ENCODE assay signal across 9 mouse cellular contexts in genomic region chr6:124746296-124746605, GRCm38 (mm10). TPM values are rescaled to one million over a fixed set of nuclear protein-coding genes. Genes with fewer than 3 reads are reported as not detected.
DNase-seq lines count a peak whose midpoint lies in the region; ATAC-seq and TF ChIP-seq lines count a peak whose summit lies in the region.
"Had no signal": no experiment of that assay in that cellular context is flagged by ENCODE, and none has a peak within 500 bp of the region (broad histone marks: within the 10 kb centered on the region; RNA-seq: fewer than 3 reads in every experiment).

No protein-coding gene starts in this region.

- H3K9me3 ChIP-seq in heart, embryonic 14.5 days (ENCODE audit: control insufficient read depth, low read length), result no peaks in the 10 kb centered on the region
- H3K9me3 ChIP-seq in ES-E14 (ENCODE audit: control insufficient read depth, insufficient read depth, low read depth, low read length), result no peaks in the 10 kb centered on the region
- H3K9me3 ChIP-seq in forebrain, embryonic 15.5 days, result no peaks in the 10 kb centered on the region
- no peaks in the 10 kb centered on the region for H3K9me3 ChIP-seq in liver, embryonic 15.5 days (replicated peaks)

- no peaks in the 10 kb centered on the region for H3K27me3 ChIP-seq in heart, embryonic 14.5 days (ENCODE audit: control insufficient read depth, insufficient read depth, low read length)
- no peaks in the 10 kb centered on the region for H3K27me3 ChIP-seq in forebrain, embryonic 15.5 days
- H3K27me3 ChIP-seq in liver, embryonic 15.5 days, result no peaks in the 10 kb centered on the region; the same call in 1 of the 2 replicates

- H3K4me2 ChIP-seq in heart, embryonic 14.5 days (ENCODE audit: low read length), result peak overlapping the region; percentile 98
- H3K4me2 ChIP-seq in forebrain, embryonic 15.5 days (replicated peaks), result peak overlapping the region; percentile 97
- peak overlapping the region; percentile 100 for H3K4me2 ChIP-seq in liver, embryonic 15.5 days

- H3K9ac ChIP-seq in heart, embryonic 14.5 days (ENCODE audit: low read length), result peak overlapping the region; percentile 93
- peak overlapping the region; percentile 87 for H3K9ac ChIP-seq in ES-E14 (ENCODE audit: insufficient read depth, low read depth, low read length, poor library complexity, severe bottlenecking)
- H3K9ac ChIP-seq in forebrain, embryonic 15.5 days (replicated peaks), result peak overlapping the region; percentile 85
- peak overlapping the region; percentile 92 for H3K9ac ChIP-seq in liver, embryonic 15.5 days

- intact Hi-C loops in heart, postnatal 25 days (cut with DNase I), result no loop called here
- intact Hi-C loops in left cerebral cortex, postnatal 36 days (cut with DNase I), result no loop called here

- peaks cover 66% of the 10 kb centered on the region for H3K36me3 ChIP-seq in heart, embryonic 14.5 days (ENCODE audit: control insufficient read depth, insufficient read depth, low read length)
- peaks cover 13% of the 10 kb centered on the region; the same call in 1 of the 2 replicates for H3K36me3 ChIP-seq in ES-E14 (ENCODE audit: control insufficient read depth, insufficient read depth, low read length, poor library complexity, severe bottlenecking)
- H3K36me3 ChIP-seq in forebrain, embryonic 15.5 days, result peaks cover 40% of the 10 kb centered on the region
- no peaks in the 10 kb centered on the region for H3K36me3 ChIP-seq in liver, embryonic 15.5 days (replicated peaks)

- H3K4me1 ChIP-seq in heart, embryonic 14.5 days (ENCODE audit: control insufficient read depth in 2 of 2, insufficient read depth in 2 of 2, low read length in 2 of 2), result peaks cover 9 to 22% of the 10 kb centered on the region in 2 experiments
- H3K4me1 ChIP-seq in ES-E14 (ENCODE audit: control insufficient read depth in 2 of 2, insufficient read depth in 2 of 2, low read length in 2 of 2, poor library complexity in 1 of 2), result peaks cover 0 to 18% of the 10 kb centered on the region in 2 experiments; a peak in 1 of 4 replicates
- H3K4me1 ChIP-seq in forebrain, embryonic 15.5 days, result peaks cover 29% of the 10 kb centered on the region
- peaks cover 28% of the 10 kb centered on the region for H3K4me1 ChIP-seq in liver, embryonic 15.5 days (replicated peaks)

- peak overlapping the region in 1 of 2 experiments; percentile 83; a peak in 2 of 4 replicates for H3K27ac ChIP-seq in heart, embryonic 14.5 days (replicated peaks in 1 of 2; ENCODE audit: control insufficient read depth in 1 of 2, insufficient read depth in 1 of 2, low read depth in 2 of 2, low read length in 2 of 2)
- no peak overlapping the region for H3K27ac ChIP-seq in ES-E14 (ENCODE audit: insufficient read depth, low read depth, low read length, poor library complexity, severe bottlenecking)
- peak overlapping the region; percentile 91 for H3K27ac ChIP-seq in forebrain, embryonic 15.5 days (replicated peaks)
- peak overlapping the region; percentile 87 for H3K27ac ChIP-seq in liver, embryonic 15.5 days (replicated peaks)

- no peak for DNase-seq in heart, postnatal 25 days (ENCODE audit: low spot score)
- no peak for DNase-seq in ES-E14 (ENCODE audit: low read depth, low spot score)
- DNase-seq in adrenal gland, postnatal 14 days, result no peak
- DNase-seq in right cerebral cortex, postnatal 10 days (ENCODE audit: low spot score in 2 of 2), result no peak
- DNase-seq in left cerebral cortex, postnatal 36 days (ENCODE audit: low spot score in 2 of 2), result no peak

- peak overlapping the region; percentile 42 to 58 for H3K4me3 ChIP-seq in heart, embryonic 14.5 days (ENCODE audit: control insufficient read depth in 1 of 2, insufficient read depth in 1 of 2, low read depth in 1 of 2, low read length in 2 of 2)
- H3K4me3 ChIP-seq in ES-E14 (ENCODE audit: insufficient read depth in 1 of 2, low read depth in 1 of 2, low read length in 2 of 2, poor library complexity in 1 of 2, severe bottlenecking in 1 of 2), result peak overlapping the region; percentile 72 to 76
- peak overlapping the region; percentile 57 for H3K4me3 ChIP-seq in forebrain, embryonic 15.5 days
- H3K4me3 ChIP-seq in liver, embryonic 15.5 days (replicated peaks), result peak overlapping the region; percentile 71

- 24% methylated on average over 8 of the region's 8 CpGs for WGBS in heart, embryonic 14.5 days
- WGBS in forebrain, embryonic 15.5 days, result 18% methylated on average over 8 of the region's 8 CpGs
- 24% methylated on average over 8 of the region's 8 CpGs for WGBS in liver, embryonic 15.5 days (ENCODE audit: insufficient replicate concordance)

- in situ Hi-C loops in ES-E14 (cut with MboI; ENCODE audit: low sequenced_read_pairs in 2 of 2, unreplicated experiment in 2 of 2), result no loop called here

- ATAC-seq in heart, embryonic 14.5 days (ENCODE audit: insufficient number of reproducible peaks, insufficient read depth, low FRiP score, low read depth), result no peak
- ATAC-seq in forebrain, embryonic 15.5 days (replicated peaks), result peak; percentile 4; the same call in 1 of the 2 replicates
- ATAC-seq in liver, embryonic 15.5 days (ENCODE audit: insufficient read depth), result no peak

TF ChIP-seq in ES-E14, 5 proteins besides CTCF, POLR2A, EP300 and RAD21:
- TF ChIP-seq HCFC1 (IDR thresholded peaks at IDR 0.05; ENCODE audit: borderline replicate concordance, insufficient read depth, low read length) (no peak), MAFK (IDR thresholded peaks at IDR 0.05; ENCODE audit: insufficient read depth, low read depth, low read length) (no peak), ZNF384 (IDR thresholded peaks at IDR 0.05; ENCODE audit: low read depth, low read length) (no peak), CHD2 (IDR thresholded peaks at IDR 0.05; ENCODE audit: low read depth, low read length) (no peak), ZC3H11A (IDR thresholded peaks at IDR 0.05; ENCODE audit: borderline replicate concordance, low read depth, low read length) (no peak)

RNA-seq across cellular contexts. Expression of gene Grcc10, which starts 5.1 kb away (rescaled TPM):
- 449 and 503 TPM in 2 replicates for polyA plus RNA-seq in heart, embryonic 14.5 days (2014; fragmentation: Nextera tagmentation; extraction: Ambion mirVana)
- total RNA-seq in heart, postnatal 25 days (2021), result 100 to 1,000 TPM; 274 to 277 TPM
- 108 and 128 TPM in 2 replicates for total RNA-seq in ES-E14 (2012; rRNA removed)
- 652 and 676 TPM in 2 replicates for polyA plus RNA-seq in forebrain, embryonic 15.5 days (2015; fragmentation: Nextera tagmentation; extraction: Ambion mirVana)
- polyA plus RNA-seq in liver, embryonic 15.5 days (2015; fragmentation: Nextera tagmentation; extraction: Ambion mirVana), result 75.9 and 76.4 TPM in 2 replicates
- total RNA-seq in adrenal gland, postnatal 14 days (2021), result 338 and 346 TPM in 2 replicates
- total RNA-seq in left cerebral cortex, postnatal 36 days (2021), result 100 to 1,000 TPM; 285 to 313 TPM

RNA-seq across cellular contexts. Expression of gene Ptpn6, which starts 7.7 kb away (rescaled TPM):
- polyA plus RNA-seq in heart, embryonic 14.5 days (2014; fragmentation: Nextera tagmentation; extraction: Ambion mirVana), result 4.9 and 8.6 TPM in 2 replicates
- total RNA-seq in heart, postnatal 25 days (2021), result 1 to 10 TPM; 4.7 TPM
- total RNA-seq in ES-E14 (2012; rRNA removed), result 15.1 and 16.5 TPM in 2 replicates
- 3.2 and 4.4 TPM in 2 replicates for polyA plus RNA-seq in forebrain, embryonic 15.5 days (2015; fragmentation: Nextera tagmentation; extraction: Ambion mirVana)
- polyA plus RNA-seq in liver, embryonic 15.5 days (2015; fragmentation: Nextera tagmentation; extraction: Ambion mirVana), result 38.1 and 43.7 TPM in 2 replicates
- 7.3 and 23.1 TPM in 2 replicates for total RNA-seq in adrenal gland, postnatal 14 days (2021)
- 1 to 10 TPM; 3.7 to 6.6 TPM for total RNA-seq in left cerebral cortex, postnatal 36 days (2021)

RNA-seq across cellular contexts. Expression of gene Gm45234, which starts 9.6 kb away (rescaled TPM):
- polyA plus RNA-seq in heart, embryonic 14.5 days (2014; fragmentation: Nextera tagmentation; extraction: Ambion mirVana), result not detected in 2 replicates
- 1 to 10 TPM in 1 of 2 experiments, not detected in 1; 3.8 TPM for total RNA-seq in heart, postnatal 25 days (2021)
- total RNA-seq in ES-E14 (2012; rRNA removed), result 0.13 TPM in 1 of 2 replicates, not detected in the other
- polyA plus RNA-seq in forebrain, embryonic 15.5 days (2015; fragmentation: Nextera tagmentation; extraction: Ambion mirVana), result not detected in 2 replicates
- not detected in 2 replicates for polyA plus RNA-seq in liver, embryonic 15.5 days (2015; fragmentation: Nextera tagmentation; extraction: Ambion mirVana)
- not detected in 2 replicates for total RNA-seq in adrenal gland, postnatal 14 days (2021)
- total RNA-seq in left cerebral cortex, postnatal 36 days (2021), result not detected
- total RNA-seq: neutrophil, adult 5-6 weeks had no signal

RNA-seq across cellular contexts. Expression of gene Atn1, which starts 10.1 kb away (rescaled TPM):
- polyA plus RNA-seq in heart, embryonic 14.5 days (2014; fragmentation: Nextera tagmentation; extraction: Ambion mirVana), result 6.2 and 9.3 TPM in 2 replicates
- 10 to 100 TPM; 37.0 to 39.7 TPM for total RNA-seq in heart, postnatal 25 days (2021)
- 4.7 and 8.9 TPM in 2 replicates for total RNA-seq in ES-E14 (2012; rRNA removed)
- polyA plus RNA-seq in forebrain, embryonic 15.5 days (2015; fragmentation: Nextera tagmentation; extraction: Ambion mirVana), result 22.3 and 24.5 TPM in 2 replicates
- polyA plus RNA-seq in liver, embryonic 15.5 days (2015; fragmentation: Nextera tagmentation; extraction: Ambion mirVana), result 1.3 and 2.0 TPM in 2 replicates
- total RNA-seq in adrenal gland, postnatal 14 days (2021), result 70.3 and 84.6 TPM in 2 replicates
- total RNA-seq in left cerebral cortex, postnatal 36 days (2021), result 100 to 1,000 TPM; 162 to 175 TPM

RNA-seq across cellular contexts. Expression of gene Eno2, which starts 23.2 kb away (rescaled TPM):
- polyA plus RNA-seq in heart, embryonic 14.5 days (2014; fragmentation: Nextera tagmentation; extraction: Ambion mirVana), result 4.2 TPM in 2 replicates
- 1 to 10 TPM; 1.9 to 3.3 TPM for total RNA-seq in heart, postnatal 25 days (2021)
- 10.1 and 17.9 TPM in 2 replicates for total RNA-seq in ES-E14 (2012; rRNA removed)
- 40.1 and 44.2 TPM in 2 replicates for polyA plus RNA-seq in forebrain, embryonic 15.5 days (2015; fragmentation: Nextera tagmentation; extraction: Ambion mirVana)
- 0.39 and 0.41 TPM in 2 replicates for polyA plus RNA-seq in liver, embryonic 15.5 days (2015; fragmentation: Nextera tagmentation; extraction: Ambion mirVana)
- 13.0 and 18.9 TPM in 2 replicates for total RNA-seq in adrenal gland, postnatal 14 days (2021)
- 1,000 to 10,000 TPM; 1,042 to 1,110 TPM for total RNA-seq in left cerebral cortex, postnatal 36 days (2021)
- total RNA-seq: neutrophil, adult 5-6 weeks had no signal
